Mouse (Mus musculus): ENCODE results near the gene 2010111I01Rik.
"Not testable (repeated sequence)": the region's sequence is repeated elsewhere in the genome, so short reads cannot be mapped to it uniquely, and the experiment has no call there.

The 2010111I01Rik gene

DNA sequence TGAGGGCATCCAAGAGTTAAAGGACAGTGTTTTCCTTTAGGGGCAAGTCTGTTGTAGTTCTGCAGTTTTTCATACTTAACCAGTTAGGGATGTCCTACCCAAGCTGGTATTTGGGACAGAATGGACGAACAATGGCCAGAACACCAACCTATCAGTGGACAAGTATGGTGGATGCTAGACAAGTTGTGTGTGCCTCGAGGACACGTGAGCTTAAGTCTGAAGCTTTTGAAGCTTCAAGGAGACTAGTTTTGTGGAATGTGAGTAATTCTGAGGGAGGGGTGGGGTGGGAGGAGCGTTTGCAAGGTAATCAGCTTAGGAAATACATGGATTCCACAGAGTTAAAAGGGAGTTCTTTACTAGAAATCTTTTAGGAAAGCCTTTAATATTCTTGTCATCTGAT lies 115.5 kb downstream of the 2010111I01Rik start:
- no peak for DNase-seq (ENCODE audit: low read depth)

DNA sequence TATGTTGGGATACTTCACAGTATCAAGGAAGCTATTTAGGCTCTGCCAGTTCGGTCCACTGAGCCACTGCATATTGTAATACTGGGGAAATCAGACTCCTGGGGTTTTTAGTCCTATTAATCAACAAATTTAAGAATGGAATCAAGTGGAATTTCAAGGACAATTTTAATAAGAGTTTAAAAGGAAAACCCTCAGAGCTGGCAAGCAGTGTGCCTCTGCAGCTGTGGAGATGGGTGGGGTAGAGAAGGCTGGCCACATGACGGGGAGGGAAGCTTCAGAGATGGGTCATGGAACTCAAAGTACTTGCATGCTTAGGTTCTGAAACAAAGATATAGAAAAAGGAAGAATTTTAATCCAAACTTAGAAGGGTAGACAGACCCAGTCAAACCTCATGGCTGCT lies 116.1 kb downstream of the 2010111I01Rik start:
- DNase-seq (ENCODE audit: low read depth) = no peak

DNA sequence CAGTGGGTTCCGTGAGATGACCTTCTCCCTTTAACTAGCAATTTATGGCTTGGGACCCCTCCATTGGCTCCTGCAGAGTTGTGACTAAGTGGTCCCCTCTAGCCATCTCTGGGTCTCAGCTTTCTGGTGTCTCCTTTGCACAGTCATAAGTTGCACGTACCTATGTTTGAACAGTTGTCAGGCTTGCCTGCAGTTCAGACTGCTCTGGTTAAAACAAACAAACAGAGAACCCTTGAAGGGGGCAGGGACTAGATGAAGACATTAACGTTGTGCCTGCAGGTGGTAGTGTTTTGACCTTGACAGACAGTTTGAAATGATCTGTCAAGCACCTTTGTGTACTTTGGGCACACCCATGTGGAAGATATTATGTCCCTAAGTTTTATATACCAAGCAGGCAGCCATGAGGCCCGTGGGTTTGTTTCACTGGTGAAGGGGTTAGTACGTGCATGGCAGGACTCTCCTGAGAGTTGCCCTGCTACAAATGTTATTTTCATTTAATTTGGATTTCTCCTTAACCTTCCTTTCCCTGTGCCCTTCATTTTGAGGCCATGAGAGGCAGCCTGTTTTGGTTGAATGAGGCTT lies 118.0 kb downstream of the 2010111I01Rik start:
- no peak for DNase-seq (ENCODE audit: low read depth)

DNA sequence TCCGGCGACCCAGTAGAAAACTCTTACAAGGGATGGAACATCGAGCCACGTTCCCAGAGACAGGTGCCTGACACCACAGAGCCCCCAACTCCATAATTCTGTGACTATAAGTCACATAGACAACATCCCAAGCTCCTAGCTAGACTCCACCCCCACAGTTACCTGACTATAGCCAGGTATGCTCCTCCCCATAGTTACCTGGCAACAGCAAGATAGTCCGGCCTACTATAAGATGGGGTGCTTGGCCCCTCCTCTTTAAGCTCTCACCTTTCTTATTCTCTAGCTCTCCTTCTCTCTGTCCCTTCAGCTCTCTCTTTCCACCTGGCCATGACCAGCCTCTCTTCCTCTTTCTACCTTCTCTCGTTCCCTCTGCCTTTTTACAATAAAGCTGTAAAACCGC lies 118.4 kb downstream of the 2010111I01Rik start:
- DNase-seq (ENCODE audit: low read depth) = not testable (repeated sequence)

DNA sequence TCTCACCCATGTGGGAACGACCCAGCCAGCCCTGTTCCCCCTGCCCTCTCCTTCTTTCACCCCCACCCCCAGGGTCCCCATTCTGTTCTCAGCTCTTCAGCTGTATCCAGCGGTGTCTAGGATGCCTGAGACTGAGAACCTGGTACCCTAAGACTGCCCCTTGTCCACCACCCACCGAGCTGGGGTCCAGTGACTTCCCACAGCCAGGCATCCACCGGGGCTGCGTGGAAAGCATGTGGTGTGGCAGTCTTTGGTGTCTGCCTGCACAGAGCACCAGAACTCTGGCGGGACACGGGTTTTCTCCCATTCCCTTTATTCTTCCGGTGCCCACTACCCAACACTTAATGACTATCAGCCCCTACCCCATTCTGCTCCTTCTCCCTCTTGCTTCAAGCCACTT lies 119.0 kb downstream of the 2010111I01Rik start:
- no peak for DNase-seq (ENCODE audit: low read depth)

DNA sequence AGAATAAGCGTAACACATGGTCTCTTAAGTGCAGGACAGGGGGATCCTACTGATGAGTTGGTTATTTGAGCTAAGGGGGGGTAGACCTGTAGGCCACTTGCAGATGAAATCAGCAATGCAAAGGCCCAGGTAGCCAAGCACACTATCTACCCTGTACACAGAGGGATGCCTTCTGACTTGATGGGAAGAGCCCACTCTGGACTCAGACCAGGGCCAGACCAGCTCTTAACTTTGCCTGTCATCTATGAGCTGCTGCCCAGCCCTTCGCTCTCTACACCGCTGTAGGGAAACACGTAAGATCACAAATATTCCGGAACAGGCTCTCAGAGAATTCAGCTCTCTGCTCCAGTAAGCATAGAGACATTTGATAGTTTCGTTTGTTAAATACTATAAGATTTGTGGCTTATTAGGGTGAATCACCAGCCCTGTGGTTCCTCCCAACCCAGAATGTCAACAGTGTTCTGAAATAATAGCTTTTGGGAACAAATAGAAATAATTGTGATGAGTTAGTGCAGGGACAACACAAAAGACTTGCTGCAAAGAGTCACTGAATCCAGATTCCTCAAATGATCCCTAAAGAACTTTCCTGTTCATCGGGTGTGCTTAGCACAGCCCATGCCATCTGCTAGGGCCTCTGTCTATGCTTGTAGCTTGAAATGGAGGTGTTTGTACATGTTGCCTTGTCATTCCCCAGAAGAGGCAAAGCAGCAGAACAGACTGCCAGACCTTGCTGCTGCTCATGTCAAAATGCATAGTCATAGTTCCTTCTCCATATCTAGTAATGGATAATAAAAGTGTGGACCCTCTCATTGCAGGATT lies 123.4 kb downstream of the 2010111I01Rik start:
- no peak for DNase-seq (ENCODE audit: low read depth)

DNA sequence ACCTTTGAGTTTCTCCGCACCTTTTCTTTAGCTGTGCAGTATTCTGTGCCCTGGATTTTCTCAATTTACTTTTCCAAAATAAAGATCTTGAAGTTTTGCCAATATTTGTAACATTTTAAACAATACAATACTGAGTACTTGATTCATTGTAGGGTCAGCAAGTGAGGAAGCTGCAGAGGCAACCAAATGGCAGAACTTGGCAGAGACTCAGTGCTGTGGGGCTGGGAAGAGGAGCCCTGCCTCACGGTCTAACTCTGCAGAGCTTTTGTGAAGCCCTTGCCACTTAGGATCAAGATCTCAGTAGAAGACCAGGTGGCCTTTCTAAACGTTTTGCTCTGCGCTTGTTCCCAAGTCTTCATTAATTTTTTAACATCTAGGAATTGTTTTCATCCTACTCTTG lies 124.8 kb downstream of the 2010111I01Rik start:
- no peak for DNase-seq (ENCODE audit: low read depth)

DNA sequence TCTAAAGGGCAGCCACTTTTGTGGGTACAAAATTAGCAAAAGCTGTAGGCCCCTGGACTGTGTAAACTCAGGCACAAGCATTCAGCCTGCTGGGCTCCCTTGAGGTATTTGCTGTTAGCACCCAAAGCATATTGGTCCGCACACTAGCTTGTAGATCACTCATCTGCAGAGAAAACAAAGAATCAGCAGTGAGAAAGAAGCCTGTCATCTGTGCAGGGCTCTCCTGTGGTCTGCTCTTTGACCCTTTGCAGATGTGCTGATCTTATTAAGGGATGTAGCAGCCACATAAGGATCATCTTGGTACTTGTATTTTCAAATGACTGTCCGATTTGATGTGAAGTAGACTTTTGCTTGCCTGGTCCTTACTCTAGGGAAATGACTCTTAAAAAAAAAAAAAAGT lies 126.6 kb downstream of the 2010111I01Rik start:
- no peak for DNase-seq (ENCODE audit: low read depth)

DNA sequence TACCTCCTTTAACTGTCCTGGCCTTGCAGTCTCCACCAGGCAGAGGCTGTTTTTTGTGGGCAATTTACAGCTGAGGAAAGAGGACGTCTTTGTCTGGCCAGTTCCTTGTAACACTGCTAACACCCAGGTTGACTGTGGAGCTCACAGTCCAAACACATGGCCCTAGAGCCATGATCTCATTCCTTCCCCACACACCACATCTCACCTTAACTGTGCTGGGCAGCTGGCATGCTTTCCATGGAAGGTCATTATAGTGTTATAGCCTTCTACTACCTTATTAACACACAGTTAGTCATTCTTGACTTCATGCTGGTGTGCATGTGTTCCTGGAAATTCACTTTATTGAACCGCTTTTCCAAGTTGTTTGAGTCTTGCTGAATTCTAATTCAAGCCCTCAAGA lies 127.6 kb downstream of the 2010111I01Rik start:
- DNase-seq (ENCODE audit: low read depth) = no peak

DNA sequence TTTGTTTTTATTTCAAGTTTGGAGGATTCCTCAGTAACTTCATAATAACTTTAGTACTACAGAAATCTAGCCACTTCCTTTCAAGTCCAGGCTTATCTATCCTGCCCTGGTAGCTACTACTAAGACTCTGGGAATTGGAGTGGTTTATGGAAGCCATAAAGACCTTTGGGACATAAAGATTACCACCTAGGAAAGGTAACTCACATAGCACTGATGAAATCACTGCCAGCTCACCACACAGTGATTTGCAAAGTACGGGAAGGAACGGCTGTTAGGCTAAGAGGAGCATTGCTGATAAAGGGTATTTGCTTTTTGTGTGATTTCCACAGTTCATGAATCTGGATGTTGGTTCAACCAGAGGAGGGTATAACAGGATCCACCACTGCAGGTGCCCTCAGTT lies 128.2 kb downstream of the 2010111I01Rik start:
- DNase-seq (ENCODE audit: low read depth) = no peak

DNA sequence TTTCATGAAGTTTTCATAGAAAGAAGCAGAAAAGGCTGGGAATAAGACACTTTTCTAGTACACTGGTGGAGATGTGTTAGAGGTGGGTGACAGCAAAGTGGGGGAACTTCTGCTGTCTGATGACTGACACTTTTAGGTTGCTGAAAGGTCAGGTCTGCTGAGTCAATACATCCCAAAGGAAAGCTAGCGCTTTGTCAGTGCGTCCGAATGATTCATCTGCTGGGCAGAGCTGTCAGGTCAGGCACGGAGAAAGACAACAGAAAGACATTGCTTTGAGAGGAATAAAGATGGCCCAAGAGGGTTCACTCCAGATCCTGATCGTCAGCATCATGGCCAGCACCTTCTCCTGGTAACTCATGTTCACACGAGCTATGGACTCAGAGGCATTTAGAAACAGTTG lies 128.9 kb downstream of the 2010111I01Rik start:
- no peak for DNase-seq (ENCODE audit: low read depth)

DNA sequence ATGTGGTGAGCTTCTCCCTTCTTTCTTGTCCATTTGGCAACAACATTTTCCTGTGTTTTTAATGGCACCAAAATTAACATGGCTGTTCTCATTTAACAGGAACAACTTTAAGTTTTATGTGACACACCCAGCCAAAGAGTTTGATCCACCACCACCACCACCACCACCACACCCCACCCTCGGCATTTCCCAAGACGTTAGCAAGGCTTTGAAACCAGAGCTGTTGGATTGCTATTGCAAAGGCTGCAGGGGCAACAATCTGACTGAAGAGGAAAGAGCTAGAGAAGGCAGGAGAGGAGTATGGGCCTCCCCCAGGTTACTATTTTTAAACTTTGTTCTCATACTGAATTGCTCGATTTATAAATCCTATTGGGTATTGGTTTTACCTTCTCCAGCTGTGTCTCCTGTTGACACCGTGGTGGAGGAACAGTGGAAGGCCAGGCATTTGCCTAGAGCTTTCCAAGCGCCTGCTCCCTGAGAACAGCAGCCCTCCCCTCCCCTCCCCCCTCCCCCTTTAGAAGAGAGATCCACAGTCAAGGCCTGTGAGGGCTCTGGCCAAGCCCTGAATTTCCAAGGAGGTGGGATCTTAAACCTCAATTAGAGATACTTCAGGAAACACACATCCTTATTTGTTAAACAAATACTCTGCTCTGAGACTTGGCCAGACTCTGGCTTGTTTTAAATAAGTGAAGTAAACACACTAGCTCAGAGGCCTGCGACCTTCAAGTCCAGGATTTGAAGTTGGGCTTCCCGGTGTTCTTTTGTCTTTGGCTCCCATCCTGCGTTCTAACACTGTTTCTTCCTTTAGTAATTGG lies 129.8 kb downstream of the 2010111I01Rik start:
- no peak for DNase-seq (ENCODE audit: low read depth)

DNA sequence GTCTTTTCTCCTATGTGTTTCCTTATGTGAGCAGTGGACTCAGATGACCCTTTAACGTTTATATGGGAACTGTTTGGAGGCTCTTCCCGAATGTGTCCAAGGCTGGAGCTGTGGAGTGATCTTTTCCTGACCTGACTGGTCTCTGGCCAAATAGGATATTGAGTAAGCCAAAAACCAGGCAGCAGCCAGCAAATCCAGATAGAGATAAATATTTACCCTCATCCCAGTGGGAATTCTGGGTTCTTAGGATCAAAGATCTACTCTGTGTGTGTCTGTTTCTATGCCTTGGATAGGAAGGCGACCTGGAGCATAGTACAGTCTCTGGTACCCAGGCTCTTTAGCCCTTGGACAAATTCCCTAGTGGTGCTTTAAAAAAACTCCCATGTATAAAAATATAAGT lies 132.1 kb downstream of the 2010111I01Rik start:
- no peak for DNase-seq (ENCODE audit: low read depth)

DNA sequence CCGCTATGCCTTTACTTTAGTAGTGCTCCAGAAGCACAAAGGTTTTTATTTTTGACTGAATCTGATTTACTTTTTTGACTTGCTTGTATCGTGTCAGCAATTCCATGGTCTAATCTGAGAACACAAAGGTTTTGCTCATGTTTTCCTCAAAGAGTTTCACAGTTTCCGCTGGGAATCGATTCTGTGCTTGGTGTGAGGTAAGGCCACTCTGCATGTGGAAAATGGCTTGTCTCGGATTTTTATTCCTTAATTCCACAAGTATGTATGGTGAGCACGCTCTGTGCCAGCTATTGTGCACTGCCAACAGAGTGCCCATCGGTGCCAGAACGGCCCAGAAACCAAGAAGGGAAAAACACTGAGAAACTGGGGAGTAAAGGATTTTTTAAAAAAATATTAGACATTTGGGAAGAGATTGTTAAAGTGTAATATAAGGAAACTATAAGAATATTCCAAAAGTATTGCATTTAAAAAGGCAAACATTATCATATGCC lies 132.8 kb downstream of the 2010111I01Rik start:
- DNase-seq (ENCODE audit: low read depth) = no peak

DNA sequence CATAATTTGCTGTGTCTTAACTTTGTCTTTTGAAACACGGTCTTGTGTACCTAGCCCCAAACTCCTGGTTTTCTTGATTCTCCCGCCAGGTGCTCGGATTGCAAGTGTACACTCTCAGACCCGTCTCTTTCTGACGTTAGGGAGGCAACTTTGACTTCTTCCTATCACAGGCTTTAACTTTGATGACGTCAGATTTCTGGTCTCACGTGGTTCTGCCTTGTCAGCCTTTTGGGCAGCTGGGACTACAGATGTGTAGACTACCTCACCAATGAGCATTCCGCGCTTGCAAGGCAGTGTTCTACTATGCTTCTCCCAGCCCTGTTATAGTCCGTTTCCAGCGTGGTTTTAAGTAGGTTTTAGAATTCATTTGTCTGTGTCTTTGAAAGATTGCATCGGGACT lies 137.1 kb downstream of the 2010111I01Rik start:
- DNase-seq (ENCODE audit: low read depth) = no peak

DNA sequence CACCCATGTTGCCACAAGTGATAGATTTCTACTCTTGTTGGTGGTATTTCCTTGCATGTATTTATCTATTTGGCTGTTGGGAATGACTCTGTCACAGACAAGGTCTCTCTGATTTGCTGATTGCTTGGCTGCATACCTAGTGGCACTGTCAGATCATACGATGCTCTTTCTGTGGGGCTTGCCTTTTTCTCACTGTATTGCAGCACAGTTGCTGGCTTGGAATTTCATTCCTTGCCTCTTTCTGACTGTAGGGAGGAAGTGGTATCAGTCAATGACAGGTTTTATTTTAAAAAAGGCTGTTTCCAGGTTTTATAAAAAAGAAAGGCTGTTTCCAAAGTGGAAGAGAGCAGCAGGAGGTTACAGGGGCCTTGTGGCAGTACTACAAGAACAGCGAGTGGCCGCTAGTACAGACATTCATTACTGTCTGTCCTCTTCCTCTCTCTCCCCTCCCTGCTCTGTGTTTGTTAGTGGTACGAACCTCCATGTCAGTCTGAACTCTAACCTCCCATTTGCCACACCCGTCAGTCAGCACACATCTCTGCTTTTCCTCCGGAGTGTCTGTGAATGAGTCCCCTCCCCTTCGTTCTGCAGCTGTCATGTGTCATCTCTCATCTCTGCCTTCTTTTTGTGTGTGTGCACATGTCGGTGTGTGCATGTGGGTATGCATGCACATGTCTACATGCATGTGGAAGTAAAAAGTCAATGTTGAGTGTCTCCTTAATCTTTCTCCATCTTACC lies 138.3 kb downstream of the 2010111I01Rik start:
- DNase-seq (ENCODE audit: low read depth) = no peak

DNA sequence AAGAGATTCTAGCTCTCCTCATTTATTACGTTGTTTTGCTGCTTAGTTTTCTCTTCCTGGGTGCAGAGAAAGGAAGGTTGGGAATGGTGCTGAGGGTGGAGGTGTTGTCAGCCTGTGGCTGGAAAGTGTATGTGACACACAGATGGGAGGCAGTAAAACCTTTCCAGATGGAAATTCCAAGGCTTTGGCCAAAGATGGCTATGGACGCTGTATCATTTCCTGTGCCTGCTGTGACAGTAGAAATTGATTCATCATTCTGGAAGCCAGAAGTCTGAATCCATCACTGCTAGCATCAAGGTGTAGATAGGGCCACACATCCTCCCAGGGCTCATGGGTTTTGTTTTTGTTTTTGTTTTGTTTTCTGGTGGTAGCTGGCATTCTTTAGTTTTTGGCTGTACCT lies 141.9 kb downstream of the 2010111I01Rik start:
- no peak for DNase-seq (ENCODE audit: low read depth)

DNA sequence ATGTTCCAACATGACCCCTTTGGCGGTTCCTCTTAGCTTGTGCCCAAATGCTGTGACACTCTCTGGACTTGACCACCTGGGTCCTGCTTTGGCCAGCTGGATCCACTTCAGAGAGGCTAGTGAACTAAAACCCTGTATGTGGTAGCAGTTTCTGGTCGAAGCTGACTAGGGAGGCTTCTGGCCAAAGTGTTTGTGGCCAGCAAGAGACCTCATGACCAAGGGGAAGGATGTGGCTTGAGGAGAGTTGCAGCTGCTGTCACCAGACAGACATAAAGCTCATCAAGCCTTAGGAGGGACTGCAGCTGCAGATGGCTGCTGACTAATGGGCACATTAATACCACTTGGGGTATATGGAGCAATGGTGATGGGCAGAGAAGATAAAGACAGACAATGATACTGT lies 143.9 kb downstream of the 2010111I01Rik start:
- no peak for DNase-seq (ENCODE audit: low read depth)

DNA sequence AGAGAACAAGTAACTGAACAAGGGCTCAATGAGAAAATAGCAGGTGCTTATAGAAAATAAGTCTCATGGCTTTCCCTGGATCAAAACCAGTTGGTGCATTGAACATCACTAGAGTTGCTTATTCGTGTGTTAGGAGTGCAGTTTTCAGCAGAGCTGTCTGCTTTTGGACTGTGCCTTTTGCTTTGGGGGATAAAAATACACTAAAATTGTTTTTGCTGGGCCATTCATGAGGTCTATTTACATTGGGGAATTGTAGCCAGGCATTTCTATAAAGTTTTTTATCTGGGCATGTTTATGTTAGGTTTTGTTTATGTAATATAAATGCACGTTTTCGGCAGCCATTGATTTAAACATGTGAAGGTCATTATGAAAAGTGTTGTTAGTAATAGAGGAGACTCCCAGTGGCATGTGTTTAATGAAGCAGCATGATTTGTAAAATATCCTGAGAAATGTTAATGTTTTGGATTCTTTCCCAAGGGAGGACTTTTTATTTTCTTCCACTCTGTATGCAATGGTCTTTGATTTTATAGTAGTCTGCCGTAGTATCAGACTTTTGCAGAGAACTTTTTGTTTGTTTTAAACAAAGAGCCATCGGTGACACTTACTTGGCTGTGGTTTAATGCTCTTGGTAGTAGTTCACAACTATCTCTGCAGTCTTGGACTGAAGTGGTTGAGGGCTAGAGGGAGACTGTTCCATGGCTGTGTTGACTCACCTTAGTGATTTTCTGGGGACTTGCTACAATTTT lies 146.8 kb downstream of the 2010111I01Rik start:
- no peak for DNase-seq (ENCODE audit: low read depth)

DNA sequence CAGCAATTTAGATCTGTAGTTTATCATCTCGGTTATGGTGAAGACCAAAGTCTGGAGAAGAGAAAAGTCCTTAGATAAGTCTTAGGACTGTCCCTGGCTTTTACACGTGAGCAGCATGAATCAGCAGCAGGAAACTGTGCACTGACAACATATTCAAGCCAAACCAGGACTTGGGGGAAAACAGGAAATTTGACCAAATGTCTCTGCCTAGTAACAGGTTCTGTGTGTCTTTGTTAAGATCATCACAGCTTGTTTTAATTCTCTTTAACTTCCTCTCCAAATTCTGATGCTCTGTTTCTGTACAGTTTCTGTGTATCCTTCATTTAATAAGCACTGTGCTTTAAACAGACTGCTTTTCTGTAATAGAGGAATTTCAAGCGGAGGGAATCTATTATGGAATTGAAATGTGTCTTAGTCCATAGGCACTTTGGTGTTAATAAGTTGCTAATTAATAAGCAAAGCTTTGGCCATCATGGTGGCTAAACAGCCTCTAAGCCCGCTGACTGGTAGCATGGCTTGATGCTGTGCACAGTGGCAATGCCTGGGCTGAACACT lies 147.4 kb downstream of the 2010111I01Rik start:
- DNase-seq (ENCODE audit: low read depth) = peak; percentile 15
